Mouse (Mus musculus): ENCODE results near the gene Plvap.

DNA sequence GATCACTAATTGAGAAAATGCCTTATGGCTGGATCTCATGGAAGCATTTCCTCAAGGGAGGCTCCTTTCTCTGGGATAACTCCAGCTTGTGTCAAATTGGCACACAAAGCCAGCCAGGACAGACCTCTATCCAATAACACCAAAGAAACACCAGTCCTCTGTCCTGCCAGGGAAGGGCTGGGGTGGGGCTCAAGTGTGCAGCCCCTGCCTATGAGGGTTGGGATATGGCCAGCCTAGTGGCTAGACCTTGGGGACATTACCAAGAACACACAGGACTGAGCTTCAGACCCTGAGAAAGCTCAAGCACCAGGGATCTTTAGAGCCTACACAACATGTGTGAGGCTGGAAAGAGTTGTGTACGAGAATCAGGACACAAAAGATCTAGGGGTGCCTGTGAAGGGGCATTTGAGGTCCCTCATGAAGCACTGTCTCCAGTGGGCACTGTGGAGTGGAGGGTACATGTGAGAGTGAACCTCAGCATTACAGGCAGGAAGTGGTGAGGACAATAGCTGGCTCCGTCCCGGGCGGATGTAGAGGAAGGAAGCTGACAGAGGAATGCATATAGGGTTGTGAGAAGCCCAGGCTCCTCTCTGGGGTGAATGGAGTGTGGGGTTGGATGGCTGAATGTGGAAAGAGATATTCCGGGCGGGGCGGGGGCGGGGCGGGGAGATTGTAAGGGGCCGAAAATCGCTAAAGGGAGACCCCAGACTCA, 17.0 kb upstream of the Plvap start:
- TF ChIP-seq GATA1 (IDR thresholded peaks at IDR 0.05; ENCODE audit: low read length), result no peak
- TF ChIP-seq TAL1 (IDR thresholded peaks at IDR 0.05; ENCODE audit: low read length), result no peak

Measured in erythroblast, embryonic 14.5 days (primary cell).